Comparison of ENCODE assay signal across 9 mouse cellular contexts in the genomic region with DNA sequence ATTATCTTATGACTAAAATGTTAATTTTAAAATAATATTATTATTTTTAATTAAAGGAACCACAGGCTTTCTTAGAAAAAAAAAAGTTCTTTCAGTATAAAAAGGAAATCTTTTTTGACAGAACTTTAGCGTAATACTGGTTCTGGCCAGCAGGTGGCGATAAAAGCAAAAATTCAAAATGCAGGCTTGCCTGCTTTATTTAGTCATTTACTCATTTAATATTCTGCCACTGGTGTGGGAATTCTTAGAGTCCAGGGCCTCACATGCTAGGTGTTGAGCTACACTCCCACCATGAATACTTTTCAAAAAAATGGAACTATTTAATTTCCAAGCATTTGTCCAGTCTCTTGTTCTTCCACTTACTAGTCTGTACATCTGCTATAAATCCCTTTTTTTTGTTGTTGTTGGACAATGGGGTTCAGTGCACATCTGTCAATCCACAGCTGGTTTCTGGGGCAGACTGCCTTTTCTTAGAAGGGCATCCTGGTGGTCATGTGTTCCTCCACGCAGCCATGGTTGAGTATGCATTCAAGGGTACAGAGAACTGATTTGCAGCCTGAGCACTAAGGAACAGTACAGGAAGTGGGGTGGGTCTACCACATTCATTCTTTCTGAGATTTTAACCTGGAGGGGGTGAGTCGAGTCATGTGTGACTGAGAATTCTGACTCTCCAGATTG. TPM values are rescaled to one million over a fixed set of nuclear protein-coding genes. Genes with fewer than 3 reads are reported as not detected.
DNase-seq lines count a peak whose midpoint lies in the region; ATAC-seq and TF ChIP-seq lines count a peak whose summit lies in the region.
"Had no signal": no experiment of that assay in that cellular context is flagged by ENCODE, and none has a peak within 500 bp of the region (broad histone marks: within the 10 kb centered on the region; RNA-seq: fewer than 3 reads in every experiment).

No protein-coding gene starts in this region.

- H3K4me3 ChIP-seq in kidney, embryonic 14.5 days (ENCODE audit: low read length), result no peak overlapping the region
- no peak overlapping the region for H3K4me3 ChIP-seq in heart, postnatal 0 days (ENCODE audit: low read depth, low read length)
- H3K4me3 ChIP-seq: limb, embryonic 15.5 days had no signal

- TF ChIP-seq EP300 in heart, postnatal 0 days (IDR thresholded peaks at IDR 0.05; ENCODE audit: low read depth), result no peak

- H3K36me3 ChIP-seq in kidney, embryonic 14.5 days (ENCODE audit: control insufficient read depth, insufficient read depth, low read length), result no peaks in the 10 kb centered on the region
- H3K36me3 ChIP-seq in heart, postnatal 0 days (replicated peaks; ENCODE audit: control insufficient read depth, insufficient read depth, low read length), result no peaks in the 10 kb centered on the region
- H3K36me3 ChIP-seq: limb, embryonic 15.5 days had no signal

- no peaks in the 10 kb centered on the region for H3K9me3 ChIP-seq in kidney, embryonic 14.5 days (ENCODE audit: control insufficient read depth, low read length)
- no peaks in the 10 kb centered on the region for H3K9me3 ChIP-seq in heart, postnatal 0 days (replicated peaks; ENCODE audit: control insufficient read depth, low read length)
- H3K9me3 ChIP-seq: limb, embryonic 15.5 days had no signal

- no peak overlapping the region for H3K27ac ChIP-seq in kidney, embryonic 14.5 days (ENCODE audit: low read depth, low read length)
- H3K27ac ChIP-seq in heart, postnatal 0 days (ENCODE audit: low read depth), result no peak overlapping the region
- H3K27ac ChIP-seq: limb, embryonic 15.5 days had no signal

- peak; percentile 67 for TF ChIP-seq CTCF in heart, postnatal 0 days (IDR thresholded peaks at IDR 0.05; ENCODE audit: low read depth)

- H3K4me1 ChIP-seq in kidney, embryonic 14.5 days (ENCODE audit: control insufficient read depth, insufficient read depth, low read length), result no peaks in the 10 kb centered on the region
- H3K4me1 ChIP-seq in heart, postnatal 0 days (ENCODE audit: control insufficient read depth, insufficient read depth), result no peaks in the 10 kb centered on the region; the same call in 1 of the 2 replicates
- H3K4me1 ChIP-seq: limb, embryonic 15.5 days had no signal

- ATAC-seq in kidney, embryonic 14.5 days (ENCODE audit: low FRiP score, low TSS enrichment), result no peak
- no peak for ATAC-seq in heart, postnatal 0 days (ENCODE audit: insufficient read depth, low read depth)
- ATAC-seq in megakaryocyte-erythroid progenitor cell, adult 5-6 weeks (replicated peaks; ENCODE audit: low FRiP score, low TSS enrichment, poor library complexity, severe bottlenecking), result no peak

- 27% methylated on average over 4 of the region's 4 CpGs for WGBS in kidney, embryonic 14.5 days
- 27% methylated on average over 4 of the region's 4 CpGs for WGBS in heart, postnatal 0 days

- no peak overlapping the region for H3K9ac ChIP-seq in kidney, embryonic 14.5 days (ENCODE audit: low read depth, low read length)
- no peak overlapping the region for H3K9ac ChIP-seq in heart, postnatal 0 days (replicated peaks; ENCODE audit: low read depth, low read length)
- H3K9ac ChIP-seq: limb, embryonic 15.5 days had no signal

- peaks cover 15% of the 10 kb centered on the region for H3K27me3 ChIP-seq in kidney, embryonic 14.5 days (ENCODE audit: control insufficient read depth, insufficient read depth, low read length)
- H3K27me3 ChIP-seq in heart, postnatal 0 days (ENCODE audit: control insufficient read depth, insufficient read depth, low read length), result peaks cover 15% of the 10 kb centered on the region

- DNase-seq in kidney, adult 11 months, result peak; percentile 8
- DNase-seq in Muller cell, postnatal 12 days (ENCODE audit: inconsistent ontology term), result peak; percentile 37
- peak; percentile 81 to 83 for DNase-seq in cerebellum, postnatal 14 days
- DNase-seq in heart, postnatal 0 days (ENCODE audit: low spot score), result peak; percentile 33
- peak; percentile 55 to 56 for DNase-seq in left cerebral cortex, postnatal 10 days (ENCODE audit: extremely low spot score in 1 of 2, low spot score in 2 of 2)
- peak; percentile 53 for DNase-seq in ovary, postnatal 14 days (ENCODE audit: low spot score)

- intact Hi-C loops in left cerebral cortex, postnatal 10 days (cut with DNase I), result no loop called here

- no peak overlapping the region for H3K4me2 ChIP-seq in kidney, embryonic 14.5 days (replicated peaks; ENCODE audit: low read depth, low read length)
- H3K4me2 ChIP-seq in heart, postnatal 0 days (ENCODE audit: low read depth, low read length), result no peak overlapping the region
- H3K4me2 ChIP-seq: limb, embryonic 15.5 days had no signal

RNA-seq across cellular contexts. Expression of gene Sec61a1, which starts 30.6 kb away (rescaled TPM):
- 132 and 245 TPM in 2 replicates for polyA plus RNA-seq in kidney, embryonic 14.5 days (2014; fragmentation: Nextera tagmentation; extraction: Ambion mirVana)
- total RNA-seq in heart, postnatal 0 days (2014; rRNA removed; ENCODE audit: low replicate concordance), result 131 and 172 TPM in 2 replicates
- 85.9 and 88.0 TPM in 2 replicates for polyA plus RNA-seq in heart, postnatal 0 days (2015; fragmentation: Nextera tagmentation; extraction: Ambion mirVana)
- 100 to 1,000 TPM; 114 to 118 TPM for total RNA-seq in left cerebral cortex, postnatal 10 days (2021)
- 93.0 and 138 TPM in 2 replicates for total RNA-seq in megakaryocyte-erythroid progenitor cell, adult 5-6 weeks (2014; fragmentation: Nextera tagmentation)
- 101 and 113 TPM in 2 replicates for total RNA-seq in megakaryocyte-erythroid progenitor cell, adult 5-6 weeks (2017)

Comparison
In these comparisons a context has a peak if more than half of its experiments do, and no peak if none do; other contexts are left out.
1. DNase-seq: peak in every context shown above with its lines; median percentile 82 in cerebellum, postnatal 14 days; 56 in left cerebral cortex, postnatal 10 days; 53 in ovary, postnatal 14 days; 37 in Muller cell, postnatal 12 days; 33 in heart, postnatal 0 days; 8 in kidney, adult 11 months.